Mouse (Mus musculus) midbrain, postnatal 0 days (tissue): ENCODE data around the gene Slc29a1. TPM values are rescaled to one million over a fixed set of nuclear protein-coding genes. Genes with fewer than 3 reads are reported as not detected.

Experiments used
- ATAC-seq: fragments of 200-750 bp; cut with Nextera tagmentation; 2 replicates; pipeline ENCODE4 v1.8.0; 2017; ENCODE audit warnings: moderate number of reproducible peaks, mild to moderate bottlenecking, moderate TSS enrichment, moderate library complexity; ENCODE audit not compliant: low FRiP score
- DNase-seq: peaks from one replicate; pipeline ENCODE4 v3.0.0-alpha.2; 2015; ENCODE audit warnings: low spot score
- H3K27ac ChIP-seq: fragments of 300-500 bp; sonication (generic); 2 replicates; pipeline ENCODE4 v1.5.1; 2014; ENCODE audit warnings: low read depth, mild to moderate bottlenecking, low read length, mixed read lengths
- H3K27me3 ChIP-seq: fragments of 300-500 bp; sonication (generic); 2 replicates; pipeline ENCODE4 v1.6.1; 2014; ENCODE audit warnings: low read length, control low read depth, mixed read lengths; ENCODE audit not compliant: insufficient read depth
- H3K36me3 ChIP-seq: fragments of 300-500 bp; sonication (generic); 2 replicates; pipeline ENCODE4 v1.6.1; 2014; ENCODE audit warnings: low read length, control low read depth, mixed read lengths; ENCODE audit not compliant: insufficient read depth
- H3K4me1 ChIP-seq: fragments of 300-500 bp; sonication (generic); 2 replicates; pipeline ENCODE4 v1.6.1; 2014; ENCODE audit warnings: mild to moderate bottlenecking, control low read depth, antibody characterized with exemption, low read length, mixed read lengths; ENCODE audit not compliant: insufficient read depth
- H3K4me2 ChIP-seq: fragments of 300-500 bp; sonication (generic); 2 replicates; pipeline ENCODE4 v1.6.1; 2014; ENCODE audit warnings: low read depth, mild to moderate bottlenecking, low read length, mixed read lengths; ENCODE audit not compliant: poor library complexity, severe bottlenecking
- H3K4me3 ChIP-seq: fragments of 300-500 bp; sonication (generic); 2 replicates; pipeline ENCODE4 v1.5.1; 2014; ENCODE audit warnings: low read depth, mild to moderate bottlenecking, low read length, moderate library complexity
- H3K9ac ChIP-seq: fragments of 300-500 bp; sonication (generic); replicated peaks from 2 replicates; pipeline ENCODE4 v1.6.1; 2014; ENCODE audit warnings: mild to moderate bottlenecking, low read length, moderate library complexity, mixed read lengths; ENCODE audit not compliant: poor library complexity, severe bottlenecking
- H3K9me3 ChIP-seq: fragments of 300-500 bp; sonication (generic); 2 replicates; pipeline ENCODE4 v1.6.1; 2016; ENCODE audit warnings: low read length, control low read depth
- CTCF ChIP-seq: IDR thresholded peaks from 2 replicates; pipeline ENCODE4 v1.5.1; 2016; ENCODE audit warnings: antibody characterized with exemption, mild to moderate bottlenecking
- WGBS: fragments of 180-500 bp; shearing (Covaris S2); extraction: QIAGEN DNeasy Blood & Tissue Kit; methylation state at CpG from one replicate; pipeline ENCODE4 v1.1.7; 2014; 5-methylcytosine and 5-hydroxymethylcytosine counted together
- polyA plus RNA-seq: library from polyadenylated mRNA; unstranded; fragments of >200 nt; fragmentation: Nextera tagmentation; extraction: Ambion mirVana; gene quantifications from 2 replicates; pipeline ENCODE4 v1.2.1, GENCODE M21; 2015
- total RNA-seq: library from RNA; depleted of rRNA; stranded (reverse); fragments of >200 nt; gene quantifications from 2 replicates; pipeline ENCODE4 v1.2.3, GENCODE M21; 2014

Gene Slc29a1
- total and polyA plus RNA-seq, 2 experiments from 2014 or later = 38.4 to 82.1 TPM

DNA sequence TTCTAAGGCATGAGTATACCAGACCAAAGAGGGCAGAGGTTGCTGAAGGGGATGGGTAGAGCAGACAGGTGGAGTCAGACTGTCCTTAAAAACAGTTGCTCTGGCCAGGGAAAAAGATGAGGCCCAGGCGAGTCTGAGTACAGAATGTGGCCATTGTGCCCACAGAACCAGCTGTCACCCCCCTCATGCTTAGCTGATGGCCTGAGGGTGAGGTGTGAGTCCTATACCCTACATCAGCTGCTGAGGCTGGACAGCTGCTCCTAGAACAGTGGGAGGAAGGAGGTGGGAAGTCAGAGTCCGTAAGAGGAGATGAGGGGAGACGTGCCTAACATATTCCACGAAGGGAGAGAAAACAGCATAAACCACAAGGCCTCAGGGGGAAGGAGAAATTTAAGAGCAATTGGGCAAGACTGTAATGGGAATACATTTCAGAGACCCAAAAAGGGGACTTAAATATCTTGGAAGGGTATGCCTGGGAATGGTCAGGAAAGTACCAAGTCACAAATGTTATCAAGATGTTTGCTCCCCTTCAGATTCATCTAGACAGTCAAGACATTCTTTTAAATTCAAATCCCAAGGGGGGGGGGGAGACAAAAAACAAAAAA lies 16.7 kb upstream of the Slc29a1 start:
- Histone ChIP-seq H3K4me3 (no peak overlapping the region), H3K9me3 (no peaks in the 10 kb centered on the region), H3K4me1 (0 out of 2 replicates have a peak, but pooled peaks cover 4% of the 10 kb centered on the region), H3K4me2 (no peak overlapping the region), H3K9ac (no peak overlapping the region), H3K27ac (no peak overlapping the region), H3K36me3 (no peaks in the 10 kb centered on the region), H3K27me3 (no peaks in the 10 kb centered on the region)
- no peak for TF ChIP-seq CTCF
- ATAC-seq (no peak), DNase-seq (no peak)
- 73% methylated on average over 4 of the region's 4 CpGs for WGBS

DNA sequence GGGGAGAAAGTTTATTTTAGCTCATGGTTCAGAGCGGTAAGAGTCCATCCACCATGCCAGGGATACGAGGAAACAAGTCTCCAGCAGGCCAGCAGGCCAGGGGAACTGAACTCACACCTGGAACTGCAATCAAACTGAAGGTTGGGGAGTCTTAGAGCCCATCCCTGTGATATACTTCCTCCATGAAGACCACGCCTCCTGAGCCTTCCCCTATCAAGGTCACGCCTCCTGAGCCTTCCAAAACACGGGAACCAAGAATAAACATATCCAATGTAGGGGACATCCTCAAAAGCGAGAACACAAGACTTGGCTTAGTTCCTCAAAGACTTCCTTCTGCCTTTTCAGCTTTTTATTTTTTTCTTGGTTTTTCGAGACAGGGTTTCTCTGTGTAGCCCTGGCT lies 13.5 kb upstream of the Slc29a1 start:
- H3K27me3 ChIP-seq = no peaks in the 10 kb centered on the region
- no peaks in the 10 kb centered on the region for H3K36me3 ChIP-seq
- no peaks in the 10 kb centered on the region for H3K4me1 ChIP-seq
- no peak for ATAC-seq
- no peak overlapping the region for H3K4me3 ChIP-seq
- 90% methylated on average over 7 of the region's 7 CpGs for WGBS
- no peak for TF ChIP-seq CTCF
- no peak overlapping the region for H3K4me2 ChIP-seq
- no peak for DNase-seq
- no peaks in the 10 kb centered on the region for H3K9me3 ChIP-seq
- H3K27ac ChIP-seq = no peak overlapping the region
- no peak overlapping the region for H3K9ac ChIP-seq

DNA sequence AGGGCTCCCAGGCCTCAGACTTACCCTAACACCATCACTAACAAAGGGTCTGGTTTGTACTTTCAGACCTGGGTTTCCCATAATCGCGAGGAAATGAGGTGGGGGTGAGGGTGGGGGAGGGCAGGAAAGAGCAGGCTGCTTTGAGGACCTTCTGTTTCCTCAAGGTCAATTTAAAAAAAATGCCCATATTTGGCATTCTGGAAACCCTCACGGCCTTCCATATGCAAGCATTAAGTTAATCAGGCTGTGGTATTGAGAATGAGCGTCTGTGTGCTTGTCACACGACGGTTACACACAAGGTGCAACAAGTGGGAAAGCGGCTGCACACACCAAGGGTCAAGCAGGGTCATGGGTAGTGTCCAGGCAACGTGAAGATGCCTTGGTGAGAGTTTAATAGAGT lies 12.6 kb upstream of the Slc29a1 start:
- Histone ChIP-seq H3K4me3 (no peak overlapping the region), H3K9me3 (no peaks in the 10 kb centered on the region), H3K4me1 (no peaks in the 10 kb centered on the region), H3K9ac (no peak overlapping the region), H3K36me3 (no peaks in the 10 kb centered on the region), H3K27me3 (no peaks in the 10 kb centered on the region), H3K4me2 (no peak overlapping the region), H3K27ac (no peak overlapping the region)
- TF ChIP-seq CTCF = no peak
- WGBS = 87% methylated on average over 8 of the region's 8 CpGs
- DNase-seq (no peak), ATAC-seq (no peak)

DNA sequence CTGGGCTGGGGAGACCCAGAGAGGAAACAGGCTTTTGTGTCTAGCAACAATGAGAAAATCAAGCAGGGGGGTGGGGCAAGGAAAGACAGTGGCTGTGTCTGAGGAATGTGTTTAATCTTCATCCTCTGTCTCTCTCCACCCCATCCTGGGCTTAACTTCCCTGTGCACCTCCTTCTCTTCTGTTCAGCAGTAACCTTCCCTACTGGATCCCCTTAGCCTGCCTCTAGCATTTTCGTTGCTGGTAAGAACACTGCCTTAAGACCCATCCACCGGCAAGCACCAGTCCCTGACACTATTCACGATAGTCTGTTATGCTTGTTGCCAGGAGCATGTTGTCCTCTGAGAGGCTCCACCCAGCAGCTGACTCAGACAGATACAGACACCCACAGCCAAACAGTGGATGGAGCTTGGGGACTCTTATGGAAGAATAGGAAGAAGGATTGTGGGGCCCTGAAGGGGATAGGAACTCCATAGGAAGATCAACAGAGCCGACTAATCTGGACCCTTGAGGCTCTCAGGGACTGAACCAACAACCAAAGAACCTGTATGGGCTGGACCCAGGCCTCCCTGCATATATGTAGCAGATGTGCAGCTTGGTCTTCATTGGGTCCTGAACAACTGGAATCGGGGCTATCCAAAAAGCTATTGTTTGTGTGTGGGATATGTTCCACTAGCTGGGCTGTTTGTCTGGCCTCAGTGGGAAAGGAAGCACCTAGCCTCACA lies 10.9 kb upstream of the Slc29a1 start:
- no peak for TF ChIP-seq CTCF
- no peak overlapping the region for H3K27ac ChIP-seq
- H3K9me3 ChIP-seq = no peaks in the 10 kb centered on the region
- ATAC-seq (no peak), DNase-seq (no peak)
- whole genome bisulfite sequencing = 15% methylated on average over 5 of the region's 5 CpGs
- no peaks in the 10 kb centered on the region for H3K4me1 ChIP-seq
- H3K9ac ChIP-seq = no peak overlapping the region
- H3K36me3 ChIP-seq = no peaks in the 10 kb centered on the region
- H3K27me3 ChIP-seq = no peaks in the 10 kb centered on the region
- no peak overlapping the region for H3K4me2 ChIP-seq
- no peak overlapping the region for H3K4me3 ChIP-seq

- Histone ChIP-seq H3K4me3 (no peak overlapping the region), H3K9ac (no peak overlapping the region), H3K27me3 (no peaks in the 10 kb centered on the region), H3K9me3 (no peaks in the 10 kb centered on the region), H3K27ac (no peak overlapping the region), H3K4me2 (no peak overlapping the region), H3K4me1 (no peaks in the 10 kb centered on the region), H3K36me3 (no peaks in the 10 kb centered on the region)
- TF ChIP-seq CTCF = no peak
- DNase-seq (no peak), ATAC-seq (no peak)
- 92% methylated on average over 4 of the region's 4 CpGs for WGBS
Observed at GRCm38 (mm10) chr17:45608396-45608795, 9.0 kb upstream of the Slc29a1 start.
